ENCODE assay signal across 13 mouse cellular contexts in the genomic region with DNA sequence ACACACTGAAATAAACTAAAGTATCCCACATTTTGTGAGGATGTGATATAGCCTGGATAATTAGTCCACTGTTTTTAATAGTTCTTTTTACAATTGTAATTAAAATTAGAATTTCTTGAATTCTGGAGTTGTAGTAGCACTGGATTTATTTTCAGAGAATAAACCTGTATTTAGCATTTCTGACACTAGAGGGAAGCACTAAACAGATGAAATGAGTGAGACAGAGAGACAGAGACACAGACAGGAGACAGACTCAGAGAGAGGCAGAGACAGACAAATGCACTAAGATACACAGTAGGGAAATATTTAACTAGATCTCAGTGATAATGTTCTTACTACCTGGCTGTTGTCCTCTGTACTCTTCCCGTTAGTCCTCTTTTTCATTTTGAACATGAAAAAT.
A peak's percentile ranks its signal among the peaks of the same experiment; 100 is the strongest.
DNase-seq lines count a peak whose midpoint lies in the region; ATAC-seq and TF ChIP-seq lines count a peak whose summit lies in the region.
"Had no signal": no experiment of that assay in that cellular context is flagged by ENCODE, and none has a peak within 500 bp of the region (broad histone marks: within the 10 kb centered on the region; RNA-seq: fewer than 3 reads in every experiment).

No protein-coding gene starts in this region.

- 92% methylated on average over 1 of the region's 1 CpGs for WGBS in kidney, embryonic 16.5 days
- WGBS in hindbrain, postnatal 0 days: 92% methylated on average over 1 of the region's 1 CpGs

- H3K36me3 ChIP-seq in kidney, embryonic 16.5 days (ENCODE audit: insufficient read depth, low read length): no peaks in the 10 kb centered on the region
- H3K36me3 ChIP-seq in ES-E14 (ENCODE audit: control insufficient read depth, insufficient read depth, low read length, poor library complexity, severe bottlenecking): no peaks in the 10 kb centered on the region
- H3K36me3 ChIP-seq in hindbrain, postnatal 0 days (ENCODE audit: insufficient read depth, low read length): no peaks in the 10 kb centered on the region
- H3K36me3 ChIP-seq: neural tube, embryonic 15.5 days had no signal

- H3K27ac ChIP-seq in kidney, embryonic 16.5 days (ENCODE audit: low read length): no peak overlapping the region
- no peak overlapping the region for H3K27ac ChIP-seq in ES-E14 (ENCODE audit: insufficient read depth, low read depth, low read length, poor library complexity, severe bottlenecking)
- H3K27ac ChIP-seq in hindbrain, postnatal 0 days: no peak overlapping the region
- H3K27ac ChIP-seq: neural tube, embryonic 15.5 days had no signal

- no peak overlapping the region for H3K9ac ChIP-seq in kidney, embryonic 16.5 days (replicated peaks; ENCODE audit: low read length)
- no peak overlapping the region for H3K9ac ChIP-seq in ES-E14 (ENCODE audit: insufficient read depth, low read depth, low read length, poor library complexity, severe bottlenecking)
- no peak overlapping the region for H3K9ac ChIP-seq in hindbrain, postnatal 0 days (replicated peaks; ENCODE audit: low read length)
- H3K9ac ChIP-seq: neural tube, embryonic 15.5 days had no signal

- in situ Hi-C loops in ES-E14 (cut with MboI; ENCODE audit: low sequenced_read_pairs in 2 of 2, unreplicated experiment in 2 of 2): no loop called here

- peak; percentile 61 for TF ChIP-seq CTCF in hindbrain, postnatal 0 days (IDR thresholded peaks at IDR 0.05; ENCODE audit: low read depth)

- DNase-seq in CD4-positive, CD25-positive, alpha-beta regulatory T cell, adult 2 months (ENCODE audit: low read depth, low spot score): peak; percentile 8
- DNase-seq in kidney, adult 11 months: no peak
- DNase-seq in ES-E14 (ENCODE audit: low read depth, low spot score): peak; percentile 34
- DNase-seq in hindbrain, postnatal 0 days (ENCODE audit: low spot score): peak; percentile 65
- DNase-seq in urinary bladder, postnatal 36 days (ENCODE audit: low spot score in 2 of 2): no peak
- no peak for DNase-seq in MN1 (ENCODE audit: low spot score)
- DNase-seq: adrenal gland, adult 8-10 months; heart, postnatal 4 days; layer of hippocampus, postnatal 36 days; lung, postnatal 10 days had no signal

- no peak overlapping the region for H3K4me3 ChIP-seq in kidney, embryonic 16.5 days (ENCODE audit: low read length)
- no peak overlapping the region for H3K4me3 ChIP-seq in ES-E14 (ENCODE audit: insufficient read depth in 1 of 2, low read depth in 1 of 2, low read length in 2 of 2, poor library complexity in 1 of 2, severe bottlenecking in 1 of 2)
- no peak overlapping the region for H3K4me3 ChIP-seq in hindbrain, postnatal 0 days (ENCODE audit: low read length)
- H3K4me3 ChIP-seq: neural tube, embryonic 15.5 days had no signal

- no peaks in the 10 kb centered on the region for H3K9me3 ChIP-seq in kidney, embryonic 16.5 days (ENCODE audit: low read length)
- H3K9me3 ChIP-seq in ES-E14 (ENCODE audit: control insufficient read depth, insufficient read depth, low read depth, low read length): no peaks in the 10 kb centered on the region
- no peaks in the 10 kb centered on the region for H3K9me3 ChIP-seq in hindbrain, postnatal 0 days (ENCODE audit: low read length)
- H3K9me3 ChIP-seq: neural tube, embryonic 15.5 days had no signal

- no peaks in the 10 kb centered on the region for H3K27me3 ChIP-seq in kidney, embryonic 16.5 days (ENCODE audit: insufficient read depth, low read length)
- H3K27me3 ChIP-seq in hindbrain, postnatal 0 days (ENCODE audit: insufficient read depth, low read length): no peaks in the 10 kb centered on the region
- H3K27me3 ChIP-seq: neural tube, embryonic 15.5 days had no signal

- no peak overlapping the region for H3K4me2 ChIP-seq in kidney, embryonic 16.5 days (replicated peaks; ENCODE audit: low read depth, low read length)
- no peak overlapping the region for H3K4me2 ChIP-seq in hindbrain, postnatal 0 days (ENCODE audit: low read depth, low read length)
- H3K4me2 ChIP-seq: neural tube, embryonic 15.5 days had no signal

- no peak for ATAC-seq in CD4-positive, CD25-positive, alpha-beta regulatory T cell, adult 4 months
- peak; percentile 31; the same call in 1 of the 2 replicates for ATAC-seq in kidney, embryonic 16.5 days (ENCODE audit: low FRiP score, low TSS enrichment)
- ATAC-seq in hindbrain, postnatal 0 days: 0 out of 2 replicates have a peak, but pooled peaks have one; percentile 47

- H3K4me1 ChIP-seq in kidney, embryonic 16.5 days (ENCODE audit: insufficient read depth, low read length): no peaks in the 10 kb centered on the region
- no peaks in the 10 kb centered on the region for H3K4me1 ChIP-seq in ES-E14 (ENCODE audit: control insufficient read depth in 2 of 2, insufficient read depth in 2 of 2, low read length in 2 of 2, poor library complexity in 1 of 2)
- no peaks in the 10 kb centered on the region for H3K4me1 ChIP-seq in hindbrain, postnatal 0 days (ENCODE audit: insufficient read depth, low read length)
- H3K4me1 ChIP-seq: neural tube, embryonic 15.5 days had no signal

TF ChIP-seq in ES-E14, 5 proteins besides CTCF, POLR2A, EP300 and RAD21:
- TF ChIP-seq HCFC1 (IDR thresholded peaks at IDR 0.05; ENCODE audit: borderline replicate concordance, insufficient read depth, low read length) (no peak), MAFK (IDR thresholded peaks at IDR 0.05; ENCODE audit: insufficient read depth, low read depth, low read length) (no peak), ZNF384 (IDR thresholded peaks at IDR 0.05; ENCODE audit: low read depth, low read length) (no peak), CHD2 (IDR thresholded peaks at IDR 0.05; ENCODE audit: low read depth, low read length) (no peak), ZC3H11A (IDR thresholded peaks at IDR 0.05; ENCODE audit: borderline replicate concordance, low read depth, low read length) (no peak; the same call in 1 of the 2 replicates)

Comparison
In these comparisons a context has a peak if more than half of its experiments do, and no peak if none do; other contexts are left out.
1. DNase-seq: peak in CD4-positive, CD25-positive, alpha-beta regulatory T cell, adult 2 months (single experiment), ES-E14 (single experiment) and hindbrain, postnatal 0 days (single experiment); none in kidney, adult 11 months (single experiment), urinary bladder, postnatal 36 days (0 of 2) and MN1 (single experiment).